Mouse (Mus musculus) neural tube, embryonic 14.5 days (tissue): ENCODE measurements at regions not wholly inside any gene's neighbourhood (a gene's known extent, or its start where the extent isn't known, plus 50 kb on each side); places are given as distances from the start of the nearest gene placed in this dataset.

Source experiments
- ATAC-seq: fragments of 200-750 bp; cut with Nextera tagmentation; 2 replicates; pipeline ENCODE4 v1.8.0; 2017; ENCODE audit warnings: low read depth, mild to moderate bottlenecking, moderate TSS enrichment, moderate library complexity
- H3K27ac ChIP-seq: fragments of 300-500 bp; sonication (generic); 2 replicates; pipeline ENCODE4 v1.5.1; 2014; ENCODE audit warnings: low read depth, mild to moderate bottlenecking, control low read depth, low read length, moderate library complexity, mixed read lengths
- H3K27me3 ChIP-seq: fragments of 300-500 bp; sonication (generic); 2 replicates; pipeline ENCODE4 v1.6.1; 2014; ENCODE audit warnings: low read length; ENCODE audit not compliant: control insufficient read depth, insufficient read depth
- H3K36me3 ChIP-seq: fragments of 300-500 bp; sonication (generic); 2 replicates; pipeline ENCODE4 v1.6.1; 2014; ENCODE audit warnings: low read length, mixed read lengths; ENCODE audit not compliant: control insufficient read depth, insufficient read depth
- H3K4me1 ChIP-seq: fragments of 300-500 bp; sonication (generic); 2 replicates; pipeline ENCODE4 v1.6.1; 2014; ENCODE audit warnings: low read length; ENCODE audit not compliant: control insufficient read depth, insufficient read depth
- H3K4me2 ChIP-seq: fragments of 300-500 bp; sonication (generic); 2 replicates; pipeline ENCODE4 v1.6.1; 2014; ENCODE audit warnings: mild to moderate bottlenecking, low read depth, low read length, control low read depth
- H3K4me3 ChIP-seq: fragments of 300-500 bp; sonication (generic); 2 replicates; pipeline ENCODE4 v1.5.1; 2014; ENCODE audit warnings: low read depth, low read length, control low read depth, mixed read lengths
- H3K9ac ChIP-seq: fragments of 300-500 bp; sonication (generic); replicated peaks from 2 replicates; pipeline ENCODE4 v1.6.1; 2014; ENCODE audit warnings: low read depth, mild to moderate bottlenecking, control low read depth, low read length, mixed read lengths
- H3K9me3 ChIP-seq: fragments of 300-500 bp; sonication (generic); 2 replicates; pipeline ENCODE4 v1.6.1; 2016; ENCODE audit warnings: low read length; ENCODE audit not compliant: control insufficient read depth
- WGBS: fragments of 180-500 bp; shearing (Covaris S2); extraction: QIAGEN DNeasy Blood & Tissue Kit; methylation state at CpG from one replicate; pipeline ENCODE4 v1.1.7; 2014; 5-methylcytosine and 5-hydroxymethylcytosine counted together

GRCm38 (mm10) chr3:48658386-48658785 is 1098.7 kb downstream of the Pcdh18 start:
- no peaks in the 10 kb centered on the region for H3K4me1 ChIP-seq
- H3K9ac ChIP-seq, result no peak overlapping the region
- WGBS, result 93% methylated on average over 1 of the region's 1 CpGs
- no peak overlapping the region for H3K4me3 ChIP-seq
- H3K27me3 ChIP-seq, result no peaks in the 10 kb centered on the region
- ATAC-seq, result no peak
- H3K36me3 ChIP-seq, result no peaks in the 10 kb centered on the region
- H3K9me3 ChIP-seq, result no peaks in the 10 kb centered on the region
- H3K4me2 ChIP-seq, result no peak overlapping the region
- H3K27ac ChIP-seq, result no peak overlapping the region

- ATAC-seq, result no peak
- H3K4me2 ChIP-seq, result no peak overlapping the region
- no peaks in the 10 kb centered on the region for H3K27me3 ChIP-seq
- H3K9me3 ChIP-seq, result no peaks in the 10 kb centered on the region
- no peak overlapping the region for H3K4me3 ChIP-seq
- H3K4me1 ChIP-seq, result no peaks in the 10 kb centered on the region
- 87% methylated on average over 4 of the region's 4 CpGs for WGBS
- no peak overlapping the region for H3K9ac ChIP-seq
- no peaks in the 10 kb centered on the region for H3K36me3 ChIP-seq
- H3K27ac ChIP-seq, result no peak overlapping the region
Observed at GRCm38 (mm10) chr3:48655084-48655483, 1102.0 kb downstream of the Pcdh18 start.

GRCm38 (mm10) chr3:48631889-48632483 is 1125.1 kb downstream of the Pcdh18 start:
- 31% methylated on average over 3 of the region's 3 CpGs for WGBS
- no peak overlapping the region for H3K9ac ChIP-seq
- no peak overlapping the region for H3K4me2 ChIP-seq
- H3K27ac ChIP-seq, result no peak overlapping the region
- no peaks in the 10 kb centered on the region for H3K27me3 ChIP-seq
- no peak overlapping the region for H3K4me3 ChIP-seq
- no peaks in the 10 kb centered on the region for H3K9me3 ChIP-seq
- no peak for ATAC-seq
- no peaks in the 10 kb centered on the region for H3K4me1 ChIP-seq
- no peaks in the 10 kb centered on the region for H3K36me3 ChIP-seq

- Histone ChIP-seq H3K9me3 (no peaks in the 10 kb centered on the region), H3K4me1 (no peaks in the 10 kb centered on the region), H3K4me3 (no peak overlapping the region), H3K27ac (no peak overlapping the region), H3K9ac (no peak overlapping the region), H3K27me3 (no peaks in the 10 kb centered on the region), H3K36me3 (no peaks in the 10 kb centered on the region), H3K4me2 (no peak overlapping the region)
- WGBS, result 96% methylated on average over 21 of the region's 21 CpGs
- no peak for ATAC-seq
Observed at GRCm38 (mm10) chr3:48608933-48609332, 1148.2 kb downstream of the Pcdh18 start.

GRCm38 (mm10) chr3:48604840-48605239 is 1152.3 kb downstream of the Pcdh18 start:
- ATAC-seq, result no peak
- WGBS, result 62% methylated on average over 3 of the region's 3 CpGs
- no peak overlapping the region for H3K9ac ChIP-seq
- no peak overlapping the region for H3K4me3 ChIP-seq
- no peak overlapping the region for H3K4me2 ChIP-seq
- H3K36me3 ChIP-seq, result no peaks in the 10 kb centered on the region
- H3K27ac ChIP-seq, result no peak overlapping the region
- H3K4me1 ChIP-seq, result no peaks in the 10 kb centered on the region
- no peaks in the 10 kb centered on the region for H3K27me3 ChIP-seq
- H3K9me3 ChIP-seq, result no peaks in the 10 kb centered on the region

- Histone ChIP-seq H3K27ac (no peak overlapping the region), H3K36me3 (no peaks in the 10 kb centered on the region), H3K4me3 (no peak overlapping the region), H3K27me3 (no peaks in the 10 kb centered on the region), H3K9ac (no peak overlapping the region), H3K9me3 (no peaks in the 10 kb centered on the region), H3K4me1 (no peaks in the 10 kb centered on the region), H3K4me2 (no peak overlapping the region)
- 91% methylated on average over 2 of the region's 2 CpGs for WGBS
- ATAC-seq, result no peak
Observed at GRCm38 (mm10) chr3:48587341-48587740, 1169.8 kb downstream of the Pcdh18 start.

- Histone ChIP-seq H3K36me3 (no peaks in the 10 kb centered on the region), H3K9ac (no peak overlapping the region), H3K4me3 (no peak overlapping the region), H3K4me2 (no peak overlapping the region), H3K27me3 (no peaks in the 10 kb centered on the region), H3K4me1 (no peaks in the 10 kb centered on the region), H3K9me3 (no peaks in the 10 kb centered on the region), H3K27ac (no peak overlapping the region)
- WGBS, result 15% methylated on average over 1 of the region's 1 CpGs
- ATAC-seq, result no peak
Observed at GRCm38 (mm10) chr3:48586145-48586544, 1171.0 kb downstream of the Pcdh18 start.

- H3K27ac ChIP-seq, result no peak overlapping the region
- no peak for ATAC-seq
- no peaks in the 10 kb centered on the region for H3K36me3 ChIP-seq
- no peaks in the 10 kb centered on the region for H3K4me1 ChIP-seq
- no peaks in the 10 kb centered on the region for H3K27me3 ChIP-seq
- no peak overlapping the region for H3K9ac ChIP-seq
- no peak overlapping the region for H3K4me3 ChIP-seq
- H3K4me2 ChIP-seq, result no peak overlapping the region
- no peaks in the 10 kb centered on the region for H3K9me3 ChIP-seq
Observed at GRCm38 (mm10) chr3:48584340-48584739, 1172.8 kb downstream of the Pcdh18 start.

- Histone ChIP-seq H3K4me3 (no peak overlapping the region), H3K4me1 (no peaks in the 10 kb centered on the region), H3K4me2 (no peak overlapping the region), H3K9ac (no peak overlapping the region), H3K36me3 (no peaks in the 10 kb centered on the region), H3K9me3 (no peaks in the 10 kb centered on the region), H3K27me3 (no peaks in the 10 kb centered on the region), H3K27ac (no peak overlapping the region)
- no peak for ATAC-seq
- 59% methylated on average over 1 of the region's 1 CpGs for WGBS
Observed at GRCm38 (mm10) chr3:48582521-48582920, 1174.6 kb downstream of the Pcdh18 start.
